Mouse (Mus musculus): ENCODE data around the gene Cib1. TPM values are rescaled to one million over a fixed set of nuclear protein-coding genes. Genes with fewer than 3 reads are reported as not detected.

Cib1 gene
- total and polyA plus RNA-seq, 3 experiments = 84.5 to 145 TPM; not detected in 1

DNA sequence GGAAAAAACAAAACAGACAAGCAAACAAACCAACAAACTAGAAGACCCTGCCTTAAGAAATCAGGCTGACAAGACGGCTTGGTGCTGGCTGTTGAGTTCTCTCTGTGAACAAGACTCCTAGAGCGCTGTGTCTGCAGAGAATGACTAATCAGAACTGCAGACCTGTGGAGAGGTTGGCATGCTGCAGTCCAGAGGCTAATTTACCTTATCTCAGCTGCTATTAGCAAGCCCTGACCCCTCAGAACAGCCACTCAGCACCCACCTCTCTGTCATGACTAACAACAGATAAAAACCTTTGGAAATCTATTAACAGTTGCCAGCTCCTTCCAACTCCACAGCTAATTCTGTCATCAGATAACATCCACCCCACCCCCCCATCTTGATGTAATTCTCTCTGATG is 51.5 kb downstream of the Cib1 start:
- Histone ChIP-seq H3K79me2 (ENCODE audit: control insufficient read depth, insufficient read depth, low read length, poor library complexity) (no peaks in the 10 kb centered on the region), H3K27ac (ENCODE audit: control insufficient read depth, low read depth, low read length) (peak overlapping the region; percentile 21), H3K27me3 (ENCODE audit: control insufficient read depth in 1 of 2, insufficient read depth in 2 of 2, low read length in 2 of 2) (no peaks in the 10 kb centered on the region), H3K9ac (ENCODE audit: control insufficient read depth, low read depth, low read length, poor library complexity, severe bottlenecking) (no peak overlapping the region), H3K4me1 (ENCODE audit: control insufficient read depth in 1 of 2, insufficient read depth in 2 of 2, low read length in 2 of 2) (peaks cover 15 to 47% of the 10 kb centered on the region in 2 experiments), H3K36me3 (ENCODE audit: control insufficient read depth in 1 of 2, insufficient read depth in 2 of 2, low read length in 2 of 2) (peaks cover 0 to 21% of the 10 kb centered on the region in 2 experiments; a peak in 2 of 4 replicates), H3K9me3 (replicated peaks; ENCODE audit: insufficient read depth, low read length) (no peaks in the 10 kb centered on the region), H3K4me3 (ENCODE audit: control insufficient read depth in 1 of 2, insufficient read depth in 1 of 2, low read depth in 2 of 2, low read length in 2 of 2) (no peak overlapping the region)
- TF ChIP-seq EP300 (IDR thresholded peaks at IDR 0.05; ENCODE audit: low read depth in 1 of 2, low read length in 2 of 2) (no peak; a peak in 1 of 4 replicates), ETS1 (IDR thresholded peaks at IDR 0.05; ENCODE audit: low read depth, low read length) (peak; percentile 51; the same call in 1 of the 2 replicates), GATA1 (IDR thresholded peaks at IDR 0.05; ENCODE audit: low read depth, low read length) (peak; percentile 72)
- peak; percentile 57 for DNase-seq (ENCODE audit: low read depth, low spot score)

- no peak for DNase-seq (ENCODE audit: low read depth, low spot score)
- Histone ChIP-seq H3K4me1 (ENCODE audit: control insufficient read depth in 1 of 2, insufficient read depth in 2 of 2, low read length in 2 of 2) (peaks cover 10 to 50% of the 10 kb centered on the region in 2 experiments), H3K36me3 (ENCODE audit: control insufficient read depth in 1 of 2, insufficient read depth in 2 of 2, low read length in 2 of 2) (peaks cover 0 to 21% of the 10 kb centered on the region in 2 experiments; a peak in 2 of 4 replicates), H3K27ac (ENCODE audit: control insufficient read depth, low read depth, low read length) (no peak overlapping the region), H3K27me3 (ENCODE audit: control insufficient read depth in 1 of 2, insufficient read depth in 2 of 2, low read length in 2 of 2) (no peaks in the 10 kb centered on the region), H3K9ac (ENCODE audit: control insufficient read depth, low read depth, low read length, poor library complexity, severe bottlenecking) (no peak overlapping the region), H3K4me3 (ENCODE audit: control insufficient read depth in 1 of 2, insufficient read depth in 1 of 2, low read depth in 2 of 2, low read length in 2 of 2) (no peak overlapping the region), H3K9me3 (replicated peaks; ENCODE audit: insufficient read depth, low read length) (no peaks in the 10 kb centered on the region), H3K79me2 (ENCODE audit: control insufficient read depth, insufficient read depth, low read length, poor library complexity) (no peaks in the 10 kb centered on the region)
- TF ChIP-seq MAX (IDR thresholded peaks at IDR 0.05; ENCODE audit: low read length) (no peak), SMC3 (IDR thresholded peaks at IDR 0.05; ENCODE audit: low read depth, low read length) (no peak), ZMIZ1 (IDR thresholded peaks at IDR 0.05; ENCODE audit: low read depth, low read length) (no peak), SIN3A (IDR thresholded peaks at IDR 0.05; ENCODE audit: low read length) (no peak), CHD2 (IDR thresholded peaks at IDR 0.05; ENCODE audit: low read length) (no peak), CHD1 (IDR thresholded peaks at IDR 0.05; ENCODE audit: low read depth, low read length) (no peak), MAFK (IDR thresholded peaks at IDR 0.05; ENCODE audit: borderline replicate concordance, low read depth, low read length) (no peak), POLR2AphosphoS5 (IDR thresholded peaks at IDR 0.05; ENCODE audit: borderline replicate concordance, low read depth, low read length) (no peak), GATA1 (IDR thresholded peaks at IDR 0.05; ENCODE audit: low read depth, low read length) (no peak), USF2 (IDR thresholded peaks at IDR 0.05; ENCODE audit: borderline replicate concordance in 1 of 2, insufficient read depth in 1 of 2, low read depth in 1 of 2, low read length in 2 of 2) (no peak), ELF1 (IDR thresholded peaks at IDR 0.05; ENCODE audit: low read depth, low read length) (no peak), ETS1 (IDR thresholded peaks at IDR 0.05; ENCODE audit: low read depth, low read length) (no peak), RAD21 (IDR thresholded peaks at IDR 0.05; ENCODE audit: low read depth, low read length) (no peak), MYB (IDR thresholded peaks at IDR 0.05; ENCODE audit: low read depth, low read length) (no peak), TCF12 (IDR thresholded peaks at IDR 0.05; ENCODE audit: low read depth, low read length) (no peak), BHLHE40 (IDR thresholded peaks at IDR 0.05; ENCODE audit: borderline replicate concordance, low read depth, low read length) (no peak)
Observed at GRCm38 (mm10) chr7:80180202-80180601, 52.4 kb downstream of the Cib1 start.
